Mouse (Mus musculus) embryonic fibroblast, embryonic 13.5 days (primary cell): ENCODE measurements around the gene Phf21a. TPM values are rescaled to one million over a fixed set of nuclear protein-coding genes. Genes with fewer than 3 reads are reported as not detected.

ENCODE experiments used
- H3K27ac ChIP-seq: 2 replicates; pipeline ENCODE4 v1.5.1; 2012; ENCODE audit warnings: low read length, control low read depth, inconsistent platforms; ENCODE audit not compliant: insufficient read depth
- H3K4me1 ChIP-seq: 2 replicates; pipeline ENCODE4 v1.6.1; 2011; ENCODE audit warnings: low read length; ENCODE audit not compliant: control insufficient read depth, insufficient read depth
- H3K4me3 ChIP-seq: 2 replicates; pipeline ENCODE4 v1.5.1; 2011; ENCODE audit warnings: mild to moderate bottlenecking, control low read depth, low read length; ENCODE audit not compliant: insufficient read depth
- CTCF ChIP-seq: IDR thresholded peaks from 2 replicates; pipeline ENCODE4 v1.5.1; 2011; ENCODE audit warnings: mild to moderate bottlenecking, control low read depth, low read length, moderate library complexity, borderline replicate concordance; ENCODE audit not compliant: insufficient read depth
- POLR2A ChIP-seq: IDR thresholded peaks from 2 replicates; pipeline ENCODE4 v1.6.1; 2011; ENCODE audit warnings: low read depth, mild to moderate bottlenecking, control low read depth, low read length, moderate library complexity
- polyA plus RNA-seq: library from polyadenylated mRNA; stranded (reverse); fragments of >200 nt; gene quantifications from 2 replicates; pipeline ENCODE4 v1.2.4, GENCODE M21; 2011; ENCODE audit warnings: low read depth; ENCODE audit not compliant: missing spikeins, insufficient read length

Gene Phf21a
- polyA plus RNA-seq, 1 experiment, result 89.7 TPM

GRCm38 (mm10) chr2:92360186-92360823 lies 267.4 kb downstream of the Phf21a start:
- H3K4me3 ChIP-seq, result no peak overlapping the region
- H3K27ac ChIP-seq, result no peak overlapping the region
- TF ChIP-seq POLR2A (no peak), CTCF (no peak)
- H3K4me1 ChIP-seq, result no peaks in the 10 kb centered on the region

GRCm38 (mm10) chr2:92360893-92361292 lies 268.0 kb downstream of the Phf21a start:
- no peak overlapping the region for H3K4me3 ChIP-seq
- H3K4me1 ChIP-seq, result no peaks in the 10 kb centered on the region
- TF ChIP-seq POLR2A, result no peak
- no peak for TF ChIP-seq CTCF
- H3K27ac ChIP-seq, result no peak overlapping the region

DNA sequence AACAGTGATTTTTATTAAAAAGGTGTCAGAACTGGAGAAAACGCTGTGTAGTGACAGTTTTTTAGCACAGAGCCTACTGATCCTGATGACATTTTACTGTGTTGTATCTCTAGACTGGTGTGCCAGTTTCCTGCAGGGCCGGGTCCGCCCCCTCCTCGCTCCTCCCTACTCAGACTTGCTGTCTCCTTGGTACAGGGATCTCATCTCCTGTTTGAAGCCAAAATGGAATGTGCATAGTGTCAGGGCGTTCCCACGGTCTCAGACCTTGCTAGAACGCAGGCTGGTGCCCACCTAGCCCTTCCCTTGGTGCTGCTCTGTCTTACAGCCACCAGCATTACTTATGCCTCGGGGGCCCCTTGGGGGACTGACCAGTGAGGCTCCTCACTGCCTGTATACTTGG lies 268.9 kb downstream of the Phf21a start:
- Histone ChIP-seq H3K27ac (no peak overlapping the region), H3K4me3 (no peak overlapping the region), H3K4me1 (no peaks in the 10 kb centered on the region)
- TF ChIP-seq POLR2A, result no peak
- no peak for TF ChIP-seq CTCF

DNA sequence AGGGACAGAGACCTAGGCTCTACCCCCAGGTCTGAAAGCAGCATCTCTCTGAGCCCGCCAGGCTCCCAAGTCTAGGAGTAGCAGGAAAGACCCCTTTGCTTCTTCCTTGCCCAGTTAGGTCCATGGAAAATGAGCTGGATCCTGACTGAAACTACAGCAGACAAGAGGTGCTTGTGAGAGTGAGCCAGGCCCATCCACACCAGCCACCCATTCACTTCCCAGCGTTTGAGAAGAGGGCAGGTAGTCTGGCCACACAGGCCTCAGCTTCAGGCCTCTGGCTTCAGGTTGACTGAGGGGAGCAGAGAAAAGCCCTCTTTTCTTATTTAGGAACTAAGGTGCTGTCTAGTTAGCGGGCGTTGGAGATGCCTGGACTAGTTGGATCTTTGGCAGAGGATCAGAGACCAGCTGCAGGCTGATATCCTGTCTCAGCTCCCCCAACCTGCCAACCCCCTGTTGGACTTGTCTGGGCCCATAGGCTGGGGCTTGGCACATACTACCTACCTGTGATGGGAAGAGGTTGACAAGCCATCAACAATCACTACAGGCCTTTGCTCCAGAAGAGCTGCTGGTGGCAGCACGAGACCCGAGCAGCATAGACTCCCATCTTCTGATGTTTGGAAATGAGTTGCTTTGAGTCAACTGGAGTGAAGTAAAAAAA lies 269.8 kb downstream of the Phf21a start:
- Histone ChIP-seq H3K4me1 (no peaks in the 10 kb centered on the region), H3K4me3 (no peak overlapping the region), H3K27ac (no peak overlapping the region)
- TF ChIP-seq POLR2A, result no peak
- no peak for TF ChIP-seq CTCF

DNA sequence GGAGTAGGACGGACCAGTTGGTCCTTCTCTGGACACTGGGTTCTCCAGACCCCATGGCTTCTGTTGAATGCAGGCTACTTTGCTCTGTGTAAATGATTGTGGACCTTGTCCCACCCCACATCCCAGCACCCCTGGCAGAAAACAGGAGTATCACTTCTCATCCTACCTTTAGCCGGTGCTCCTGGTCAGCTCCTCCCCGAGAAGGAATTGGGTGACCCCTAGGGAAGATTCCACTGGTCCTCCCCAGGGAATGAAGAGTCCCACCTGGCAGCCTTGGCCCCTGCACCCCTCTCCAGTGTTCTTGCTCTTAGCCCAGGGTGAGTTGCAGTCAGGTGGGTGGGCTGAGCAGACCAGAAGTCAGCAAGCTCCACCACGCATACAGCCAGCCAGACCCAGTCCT lies 271.2 kb downstream of the Phf21a start:
- Histone ChIP-seq H3K4me1 (no peaks in the 10 kb centered on the region), H3K27ac (no peak overlapping the region), H3K4me3 (no peak overlapping the region)
- no peak for TF ChIP-seq CTCF
- no peak for TF ChIP-seq POLR2A

DNA sequence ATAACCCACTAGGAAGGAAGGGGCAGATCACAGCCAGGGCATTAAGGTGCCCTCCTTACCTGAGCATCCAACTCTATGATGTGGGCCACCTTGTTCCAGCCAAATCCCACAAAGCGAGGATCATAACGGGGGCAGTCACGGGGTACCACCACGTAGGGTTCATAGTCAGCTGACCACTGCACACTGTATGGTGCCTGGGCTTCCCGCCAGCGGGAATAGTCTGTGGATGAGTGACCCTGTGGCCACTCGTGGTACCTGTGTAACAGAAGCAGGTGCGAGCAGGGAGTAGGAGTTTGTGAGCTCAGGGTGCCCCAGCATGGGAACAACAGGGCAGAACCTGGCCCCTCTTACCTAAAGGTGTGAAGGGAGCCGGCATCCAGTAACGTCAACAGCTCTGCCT lies 272.7 kb downstream of the Phf21a start:
- no peak overlapping the region for H3K27ac ChIP-seq
- TF ChIP-seq CTCF, result no peak
- TF ChIP-seq POLR2A, result no peak
- no peaks in the 10 kb centered on the region for H3K4me1 ChIP-seq
- H3K4me3 ChIP-seq, result no peak overlapping the region

DNA sequence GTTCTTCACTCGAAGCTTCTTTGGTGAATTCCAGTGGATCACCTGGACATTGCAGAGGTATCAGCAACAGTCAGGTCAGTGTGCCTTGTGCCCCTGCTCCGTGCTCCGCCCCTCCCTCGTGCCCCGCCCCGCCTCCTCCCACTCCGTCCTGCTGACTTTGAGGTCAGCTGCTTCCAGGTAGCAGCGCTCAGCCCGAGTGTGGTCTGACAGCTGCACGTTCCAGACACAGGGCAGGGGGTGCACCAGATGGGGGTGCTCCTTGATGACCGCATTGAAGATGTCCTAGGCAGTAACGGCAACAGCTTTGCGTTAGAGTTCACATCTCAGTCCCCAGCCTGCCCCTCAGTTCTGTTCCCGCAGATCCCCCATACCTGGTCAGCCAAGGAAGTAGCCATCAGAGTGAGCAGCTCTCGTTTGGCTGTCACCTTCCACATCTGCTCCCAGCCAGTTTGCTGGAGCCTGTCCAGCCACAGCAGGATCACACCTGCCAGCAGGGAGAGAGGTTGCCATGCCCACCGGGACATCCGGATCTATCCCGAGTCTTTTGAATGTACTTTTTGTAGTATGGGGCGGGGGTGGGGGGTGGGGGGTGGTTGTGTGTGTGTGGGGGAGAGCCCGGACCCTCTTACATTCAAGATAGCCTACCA lies 274.6 kb downstream of the Phf21a start:
- Histone ChIP-seq H3K27ac (no peak overlapping the region), H3K4me3 (no peak overlapping the region), H3K4me1 (no peaks in the 10 kb centered on the region)
- no peak for TF ChIP-seq POLR2A
- TF ChIP-seq CTCF, result no peak

- Histone ChIP-seq H3K4me3 (no peak overlapping the region), H3K4me1 (no peaks in the 10 kb centered on the region), H3K27ac (no peak overlapping the region)
- TF ChIP-seq POLR2A (no peak), CTCF (no peak)
Measured at GRCm38 (mm10) chr2:92370375-92370774, 277.5 kb downstream of the Phf21a start.

GRCm38 (mm10) chr2:92370821-92371805 lies 278.2 kb downstream of the Phf21a start:
- TF ChIP-seq CTCF (no peak), POLR2A (no peak)
- Histone ChIP-seq H3K4me1 (no peaks in the 10 kb centered on the region), H3K4me3 (no peak overlapping the region), H3K27ac (no peak overlapping the region)
